Mouse (Mus musculus) urinary bladder, postnatal 14 days (tissue): ENCODE data around the gene Gpr155.

Experiments used
- DNase-seq: peaks from one replicate; pipeline ENCODE4 v3.0.0; 2021; ENCODE audit warnings: low spot score

The Gpr155 gene

DNA sequence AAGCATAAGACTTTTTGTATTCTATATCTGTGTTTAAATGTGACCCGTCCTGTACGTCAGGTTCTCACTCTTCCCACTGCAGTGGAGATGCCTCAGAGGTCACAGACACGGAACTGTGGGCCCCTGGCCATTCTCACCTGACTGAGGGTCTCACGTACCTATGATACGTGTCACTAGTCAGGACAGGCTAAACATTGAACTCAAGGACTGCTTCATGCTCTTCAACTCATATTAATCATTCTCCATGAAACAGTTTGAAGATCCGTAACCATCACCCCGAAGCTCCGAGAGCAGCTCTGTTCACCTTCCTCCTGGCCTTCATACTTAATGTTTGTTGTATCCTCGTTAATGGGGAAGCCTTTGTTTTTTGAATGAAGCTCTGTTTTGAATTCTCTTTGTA lies 68.9 kb downstream of the Gpr155 start:
- DNase-seq = no peak

DNA sequence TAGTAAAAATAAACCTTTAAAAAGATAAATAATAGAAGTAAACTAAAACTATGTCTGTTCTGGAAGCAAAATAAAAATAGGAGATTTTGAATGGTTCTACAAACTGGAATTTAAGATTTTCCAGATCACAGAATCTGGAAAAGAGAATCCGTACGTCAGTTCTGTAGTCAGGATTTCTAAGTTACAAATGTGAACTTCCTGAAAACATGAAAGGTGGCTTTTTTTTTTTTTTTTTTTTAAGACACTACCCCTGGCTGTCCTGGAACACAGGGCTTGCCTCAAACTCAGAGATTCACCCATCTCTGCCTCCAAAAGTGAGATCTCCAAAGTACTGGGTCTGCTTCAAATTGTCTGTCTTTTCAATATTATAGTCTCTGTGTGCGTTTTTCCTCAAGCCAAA lies 72.1 kb downstream of the Gpr155 start:
- no peak for DNase-seq

DNA sequence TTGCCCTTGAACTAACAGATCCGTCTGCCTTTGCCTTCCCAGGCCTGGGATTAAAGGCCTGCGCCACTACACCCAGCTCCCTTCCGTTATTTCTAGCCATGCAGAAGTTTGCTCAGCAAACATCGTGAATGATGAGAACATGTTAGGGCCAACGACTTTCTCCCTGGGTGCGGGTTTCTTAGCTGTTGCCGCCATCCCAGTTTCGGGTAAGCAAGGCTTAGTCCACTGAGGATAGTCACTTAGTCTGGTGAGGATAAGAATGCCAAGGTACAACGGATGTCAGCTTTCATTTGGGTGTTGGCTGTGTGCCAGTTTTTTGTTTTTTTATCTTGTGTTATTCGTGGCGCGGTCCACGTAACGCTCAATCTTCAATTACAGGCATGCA lies 73.3 kb downstream of the Gpr155 start:
- peak; percentile 34 for DNase-seq

DNA sequence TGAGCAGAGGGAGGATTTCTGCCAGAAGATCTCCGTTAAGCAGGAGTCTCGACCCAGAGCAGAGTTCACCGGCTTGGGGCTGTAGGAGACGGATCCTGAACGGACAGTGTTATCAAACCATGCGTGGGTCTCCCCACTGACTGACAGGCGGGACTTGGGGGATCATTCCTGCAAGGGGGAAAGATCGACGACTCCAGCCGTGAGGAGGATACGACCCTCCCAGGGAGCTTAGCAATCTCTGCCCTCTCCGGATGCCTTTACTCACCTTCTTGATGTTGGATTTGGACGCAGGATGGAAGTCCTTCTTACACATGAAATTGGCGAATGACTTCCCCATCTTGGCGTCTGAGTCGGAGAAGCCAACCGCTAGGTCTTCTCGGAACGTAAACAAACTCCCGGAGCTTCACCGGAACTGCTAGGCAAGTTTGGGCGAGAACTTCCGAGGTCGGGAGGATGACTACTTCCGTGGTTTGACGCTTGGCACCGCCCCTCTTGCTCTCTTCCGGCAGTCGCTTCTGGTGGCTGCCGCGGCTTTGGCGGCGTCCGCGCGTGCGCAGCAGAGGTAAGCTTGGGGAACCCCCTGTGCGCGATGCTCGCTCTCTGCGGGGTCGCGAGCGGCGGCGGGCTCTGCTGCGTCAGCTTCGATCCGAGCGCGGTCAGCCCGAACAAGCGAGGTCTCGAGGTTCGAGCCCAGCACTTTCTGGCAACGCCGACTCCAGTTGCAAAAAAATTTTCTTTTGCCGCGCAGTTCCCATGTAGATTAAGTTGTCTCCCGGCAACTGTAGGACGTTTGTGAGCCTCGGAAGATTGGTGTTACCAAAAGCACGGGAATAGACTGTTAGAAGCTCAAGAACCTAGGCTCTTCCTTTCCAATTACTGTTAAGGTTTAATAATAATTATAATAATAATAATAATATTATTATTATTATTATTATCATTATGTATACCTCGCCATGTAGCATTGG lies 73.9 kb downstream of the Gpr155 start, which contains the start of the genes Scrn3 and Cir1:
Gene Scrn3 (plus strand): TSS at position 450 of the 965 bp plus-strand sequence.
Gene Cir1 (minus strand): TSS at position 550 of the 965 bp plus-strand sequence.
- peak; percentile 94 for DNase-seq

DNA sequence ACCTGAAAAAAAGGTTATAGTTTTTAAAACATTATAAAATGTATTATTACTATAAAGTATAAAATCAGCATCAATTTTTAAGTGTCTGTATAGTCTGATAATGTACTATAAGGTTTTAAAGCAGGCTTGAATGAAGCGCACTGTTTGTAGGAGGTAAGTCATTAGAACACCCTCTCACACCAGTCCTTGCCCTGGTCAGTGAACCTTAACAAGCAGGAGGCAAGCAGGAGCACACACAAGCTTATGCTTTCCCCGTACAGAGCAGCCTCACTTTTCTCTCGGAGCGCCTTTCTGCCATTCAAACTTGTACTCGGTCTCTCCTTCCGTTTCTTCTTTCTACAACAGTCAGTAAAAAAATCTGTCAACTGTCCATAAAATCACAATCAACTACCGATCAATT lies 80.4 kb downstream of the Gpr155 start:
- DNase-seq = no peak

DNA sequence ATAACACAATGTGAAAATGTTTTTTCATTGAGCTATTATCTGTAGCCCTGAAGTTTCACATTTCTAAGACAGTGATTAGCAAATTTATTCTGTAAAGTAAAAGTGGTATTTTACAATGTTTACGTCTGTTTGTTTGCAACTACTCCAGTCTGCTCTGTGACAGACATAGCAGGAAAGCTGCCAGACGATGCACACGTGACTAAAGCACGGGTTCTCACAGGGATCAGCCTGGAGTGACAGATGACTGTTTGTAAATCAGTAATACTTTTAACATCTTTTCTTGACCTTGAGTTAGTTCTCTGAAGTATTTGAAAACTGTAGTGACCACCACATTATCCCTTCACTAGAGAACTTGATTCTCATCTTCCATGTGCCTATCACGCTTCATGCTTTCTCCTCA lies 81.9 kb downstream of the Gpr155 start:
- no peak for DNase-seq

DNA sequence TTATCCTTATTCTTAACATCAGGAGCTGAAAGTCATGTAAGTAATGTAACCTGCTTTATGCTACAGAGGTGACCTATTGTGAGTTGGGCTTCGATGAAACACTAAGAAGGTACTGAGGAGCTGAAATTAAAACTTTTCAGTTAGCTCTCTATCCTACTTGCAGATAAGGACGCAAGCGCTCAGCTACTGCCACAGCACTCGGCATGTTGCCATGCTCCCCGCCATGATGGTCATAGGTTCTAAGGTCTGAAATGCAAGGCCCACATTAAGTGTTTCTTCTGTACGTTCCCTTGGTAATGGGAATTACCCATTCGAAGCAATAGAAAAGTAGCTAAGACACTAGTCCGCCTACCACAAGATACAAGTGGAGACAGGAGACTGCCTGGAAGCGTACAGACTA lies 83.7 kb downstream of the Gpr155 start:
- DNase-seq = no peak

DNA sequence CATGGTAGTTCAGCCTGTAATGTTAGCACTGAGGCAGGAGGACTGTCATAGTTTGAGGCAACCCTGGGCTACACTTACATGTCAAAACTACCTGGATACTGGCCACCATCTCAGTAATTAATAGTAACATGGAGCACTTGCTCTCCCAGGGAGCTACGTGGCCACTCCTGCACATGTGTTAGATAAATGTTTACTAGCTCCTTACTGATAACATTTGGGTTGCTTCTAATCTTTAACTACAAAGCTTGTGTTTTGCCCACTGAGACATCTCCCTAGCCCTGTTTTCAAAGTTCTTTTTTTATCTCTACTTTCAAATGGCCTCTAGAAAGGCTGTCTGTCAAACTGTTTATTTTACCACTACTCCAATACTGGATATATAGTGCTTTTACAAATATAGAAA lies 84.4 kb downstream of the Gpr155 start:
- DNase-seq = no peak

DNA sequence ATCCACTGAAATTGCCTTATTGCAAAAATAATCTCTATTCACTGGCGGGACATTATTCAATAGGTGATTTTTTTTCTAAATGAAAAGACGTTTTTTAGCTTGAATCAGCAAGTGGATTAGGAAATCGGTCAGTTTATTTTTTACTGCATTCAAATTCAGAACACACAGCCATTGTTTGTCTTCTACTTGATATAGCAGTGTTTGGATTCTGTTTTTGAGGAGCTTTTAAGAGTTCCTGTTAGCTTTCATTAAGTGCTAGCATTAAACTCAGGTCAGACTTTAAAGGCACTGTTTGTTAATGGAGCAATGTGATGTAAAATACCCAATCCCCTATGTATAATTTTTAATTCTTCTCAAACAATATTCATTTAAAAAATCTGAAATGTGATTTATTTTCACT lies 87.5 kb downstream of the Gpr155 start:
- no peak for DNase-seq

DNA sequence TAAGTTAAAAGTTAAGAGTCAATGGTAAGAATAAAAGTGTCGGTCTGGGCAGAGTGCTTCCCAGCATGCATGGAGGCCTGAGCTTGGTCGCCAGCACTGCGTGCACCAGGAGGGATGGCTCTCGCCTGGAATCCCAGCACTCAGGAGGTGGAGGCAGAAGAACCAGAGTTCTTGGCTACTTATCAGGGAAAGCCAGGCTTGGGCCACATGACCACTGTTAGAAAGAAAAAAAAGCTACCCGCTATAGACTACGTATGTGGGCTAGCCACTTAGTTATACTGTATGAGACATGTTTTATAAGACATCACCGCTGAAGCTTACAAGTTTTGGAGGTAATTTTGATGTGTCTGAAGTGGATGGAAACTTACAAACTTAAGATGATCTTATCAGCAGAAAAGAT lies 88.2 kb downstream of the Gpr155 start:
- no peak for DNase-seq

DNA sequence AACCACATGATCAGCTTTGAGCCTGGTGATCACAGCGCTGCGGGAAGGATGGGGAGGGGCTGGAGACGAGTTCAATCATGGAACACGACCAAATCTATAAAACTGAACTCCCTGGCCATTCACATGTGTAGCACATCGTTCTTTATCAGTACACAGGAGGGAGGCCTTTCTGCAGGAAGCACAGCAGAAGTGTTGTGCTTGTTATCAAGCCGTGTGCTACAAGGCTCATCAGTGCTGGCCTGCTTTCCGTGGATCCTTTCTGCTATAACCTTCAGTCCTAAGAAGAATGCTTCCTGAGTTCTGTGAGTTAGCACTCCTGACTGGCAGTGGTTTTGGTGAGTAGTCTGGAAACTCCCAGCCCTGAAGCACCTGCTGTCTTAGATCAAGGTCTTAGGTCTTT lies 91.3 kb downstream of the Gpr155 start:
- no peak for DNase-seq
